Mouse (Mus musculus) embryonic facial prominence, embryonic 13.5 days (tissue): ENCODE results near the gene Abhd5. TPM values are rescaled to one million over a fixed set of nuclear protein-coding genes. Genes with fewer than 3 reads are reported as not detected.

ENCODE experiments used
- ATAC-seq: fragments of 200-750 bp; cut with Nextera tagmentation; 2 replicates; pipeline ENCODE4 v1.8.0; 2017; ENCODE audit warnings: low read depth; ENCODE audit not compliant: insufficient number of reproducible peaks, insufficient read depth, low FRiP score, low TSS enrichment
- H3K27ac ChIP-seq: fragments of 300-500 bp; sonication (generic); 2 replicates; pipeline ENCODE4 v1.5.1; 2015; ENCODE audit warnings: moderate library complexity, mild to moderate bottlenecking, inconsistent platforms
- H3K27me3 ChIP-seq: fragments of 300-500 bp; sonication (generic); 2 replicates; pipeline ENCODE4 v1.6.1; 2015; ENCODE audit warnings: mild to moderate bottlenecking, inconsistent platforms
- H3K36me3 ChIP-seq: fragments of 300-500 bp; sonication (generic); 2 replicates; pipeline ENCODE4 v1.6.1; 2015; ENCODE audit warnings: mild to moderate bottlenecking, inconsistent platforms
- H3K4me1 ChIP-seq: fragments of 300-500 bp; sonication (generic); 2 replicates; pipeline ENCODE4 v1.6.1; 2015; ENCODE audit warnings: inconsistent platforms
- H3K4me2 ChIP-seq: fragments of 300-500 bp; sonication (generic); 2 replicates; pipeline ENCODE4 v1.6.1; 2015; ENCODE audit warnings: moderate library complexity, mild to moderate bottlenecking, inconsistent platforms
- H3K4me3 ChIP-seq: fragments of 300-500 bp; sonication (generic); 2 replicates; pipeline ENCODE4 v1.5.1; 2015; ENCODE audit warnings: mild to moderate bottlenecking, inconsistent platforms
- H3K9ac ChIP-seq: fragments of 300-500 bp; sonication (generic); 2 replicates; pipeline ENCODE4 v1.6.1; 2015; ENCODE audit warnings: mild to moderate bottlenecking, inconsistent platforms
- H3K9me3 ChIP-seq: fragments of 300-500 bp; sonication (generic); 2 replicates; pipeline ENCODE4 v1.6.1; 2016; ENCODE audit warnings: inconsistent platforms
- WGBS: fragments of 180-500 bp; shearing (Covaris S2); methylation state at CpG from one replicate; pipeline ENCODE4 v1.1.7; 2015; ENCODE audit warnings: mixed read lengths; 5-methylcytosine and 5-hydroxymethylcytosine counted together
- polyA plus RNA-seq: library from polyadenylated mRNA; unstranded; fragments of >200 nt; fragmentation: Nextera tagmentation; extraction: Ambion mirVana; gene quantifications from 2 replicates; pipeline ENCODE4 v1.2.1, GENCODE M21; 2015

The Abhd5 gene
- polyA plus RNA-seq, 1 experiment from 2014 or later: 33.4 TPM

DNA sequence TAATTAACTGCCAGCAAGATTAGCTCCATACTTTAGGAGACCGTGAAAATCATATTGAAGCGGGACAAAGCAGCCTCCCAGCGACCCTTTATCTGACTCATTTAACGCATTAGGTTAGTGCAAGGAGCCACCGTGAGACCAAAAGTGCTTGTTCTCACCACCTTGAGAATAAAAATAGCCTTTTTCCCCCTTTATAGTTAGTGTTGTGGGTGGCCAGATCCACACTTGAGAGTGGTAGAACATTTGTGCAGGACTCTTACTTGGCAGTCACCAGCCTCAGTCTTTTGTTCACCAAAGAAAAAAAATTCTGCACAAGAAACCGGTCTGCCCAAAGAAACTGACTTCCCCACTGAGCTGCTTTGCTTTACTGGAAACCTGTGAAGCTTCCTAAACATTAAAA, 29.6 kb downstream of the Abhd5 start:
- no peak overlapping the region for H3K27ac ChIP-seq
- no peak overlapping the region for H3K4me2 ChIP-seq
- no peaks in the 10 kb centered on the region for H3K9me3 ChIP-seq
- H3K9ac ChIP-seq: no peak overlapping the region
- H3K4me1 ChIP-seq: no peaks in the 10 kb centered on the region
- no peak for ATAC-seq
- no peak overlapping the region for H3K4me3 ChIP-seq
- 77% methylated on average over 6 of the region's 6 CpGs for WGBS
- no peaks in the 10 kb centered on the region for H3K27me3 ChIP-seq
- peaks cover 30% of the 10 kb centered on the region for H3K36me3 ChIP-seq

DNA sequence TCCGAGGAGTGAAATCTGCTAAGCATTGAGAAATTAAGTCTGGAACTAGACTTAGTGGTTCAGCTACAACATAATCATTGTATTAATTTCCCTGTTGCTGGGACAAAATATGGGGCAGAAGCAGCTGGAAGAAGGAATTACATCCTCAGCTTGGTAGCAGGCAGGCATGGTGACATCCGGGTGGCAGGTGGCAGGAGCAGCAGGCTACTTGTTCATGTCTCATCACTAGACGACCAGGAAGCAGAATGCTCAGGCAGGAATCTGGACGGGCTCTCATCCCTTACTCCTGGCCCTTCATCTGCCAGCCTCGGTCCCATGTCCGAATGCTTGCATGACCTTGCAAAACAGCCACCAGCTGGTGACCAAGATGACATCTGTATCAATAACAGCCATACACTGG, 30.6 kb downstream of the Abhd5 start:
- 87% methylated on average over 6 of the region's 6 CpGs for WGBS
- Histone ChIP-seq H3K27me3 (no peaks in the 10 kb centered on the region), H3K4me1 (no peaks in the 10 kb centered on the region), H3K9ac (no peak overlapping the region), H3K36me3 (peaks cover 30% of the 10 kb centered on the region), H3K27ac (no peak overlapping the region), H3K9me3 (no peaks in the 10 kb centered on the region), H3K4me3 (no peak overlapping the region), H3K4me2 (no peak overlapping the region)
- no peak for ATAC-seq

DNA sequence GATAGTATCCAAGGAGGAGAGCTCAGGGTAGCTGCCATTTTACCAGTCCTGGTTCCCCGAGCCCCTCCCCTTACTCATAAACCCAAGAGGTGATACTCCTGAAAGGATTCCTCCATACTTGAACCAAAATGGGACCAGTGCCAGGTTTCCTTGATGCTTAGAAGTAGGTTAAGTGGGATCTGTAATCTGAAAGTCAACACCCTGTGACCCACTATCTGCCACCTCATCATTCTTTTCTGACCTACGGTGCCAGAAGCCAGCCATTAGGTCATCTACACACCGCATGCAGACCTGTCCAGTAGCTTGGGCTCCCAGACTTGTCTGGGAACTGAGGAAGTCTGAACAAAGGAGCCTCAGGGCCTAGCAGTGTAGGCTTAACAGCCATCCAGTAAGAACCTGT, 34.6 kb downstream of the Abhd5 start:
- Histone ChIP-seq H3K4me3 (no peak overlapping the region), H3K9me3 (no peaks in the 10 kb centered on the region), H3K27me3 (no peaks in the 10 kb centered on the region), H3K36me3 (peaks cover 16% of the 10 kb centered on the region), H3K4me2 (no peak overlapping the region), H3K27ac (no peak overlapping the region), H3K4me1 (no peaks in the 10 kb centered on the region), H3K9ac (no peak overlapping the region)
- WGBS: 86% methylated on average over 3 of the region's 3 CpGs
- no peak for ATAC-seq

DNA sequence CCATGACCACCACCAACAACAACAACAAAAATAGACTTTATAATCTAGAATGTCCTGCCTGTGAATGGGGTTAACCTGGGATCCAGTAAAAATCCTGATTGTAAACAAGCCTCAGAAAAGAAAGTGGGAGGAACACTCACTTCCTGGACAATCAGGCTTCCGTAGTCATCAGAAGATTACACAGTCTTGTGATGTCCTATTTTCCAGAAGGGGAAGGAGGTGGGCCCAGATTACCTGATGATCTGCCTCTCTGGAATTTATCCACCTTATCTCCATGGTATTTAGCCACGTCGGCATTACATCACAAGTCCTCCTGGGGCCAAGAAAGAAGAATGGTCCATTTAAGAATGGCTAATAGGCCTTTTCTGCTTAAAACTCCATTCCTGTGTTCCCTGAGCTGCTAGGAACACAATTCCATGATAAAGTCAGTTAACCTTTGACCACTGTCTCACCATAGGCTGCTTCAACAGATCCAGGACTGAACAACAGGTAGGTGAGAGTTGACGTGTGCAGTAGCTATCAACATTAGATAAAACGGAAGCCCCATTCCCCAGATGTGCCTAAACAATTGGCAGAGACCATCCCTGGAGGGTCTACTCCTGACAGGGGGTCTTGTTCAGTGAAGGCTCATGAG, 38.0 kb downstream of the Abhd5 start:
- Histone ChIP-seq H3K27me3 (no peaks in the 10 kb centered on the region), H3K27ac (no peak overlapping the region), H3K36me3 (no peaks in the 10 kb centered on the region), H3K9me3 (no peaks in the 10 kb centered on the region), H3K4me3 (no peak overlapping the region), H3K4me2 (no peak overlapping the region), H3K4me1 (no peaks in the 10 kb centered on the region), H3K9ac (no peak overlapping the region)
- WGBS: 85% methylated on average over 5 of the region's 5 CpGs
- ATAC-seq: no peak

DNA sequence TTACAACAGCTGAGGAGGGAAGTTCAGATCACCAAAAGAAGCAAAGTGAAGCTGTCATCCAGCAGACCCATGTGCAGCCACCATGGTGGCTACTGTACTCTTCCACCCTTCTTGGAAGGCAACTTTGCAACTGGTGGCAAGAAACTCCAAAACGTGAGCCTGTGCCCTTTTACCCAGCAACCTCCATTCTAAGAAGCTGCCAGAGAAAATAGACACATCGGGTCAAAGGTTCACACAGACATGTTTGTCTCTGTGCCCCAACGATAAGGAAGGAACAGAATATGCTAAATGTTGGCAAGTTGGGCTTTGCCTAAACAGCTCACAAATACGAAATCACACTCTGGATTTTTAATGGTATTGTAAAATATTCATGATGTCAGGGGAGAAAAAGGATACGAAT, 44.4 kb downstream of the Abhd5 start:
- 74% methylated on average over 5 of the region's 5 CpGs for WGBS
- Histone ChIP-seq H3K9ac (no peak overlapping the region), H3K27me3 (no peaks in the 10 kb centered on the region)

DNA sequence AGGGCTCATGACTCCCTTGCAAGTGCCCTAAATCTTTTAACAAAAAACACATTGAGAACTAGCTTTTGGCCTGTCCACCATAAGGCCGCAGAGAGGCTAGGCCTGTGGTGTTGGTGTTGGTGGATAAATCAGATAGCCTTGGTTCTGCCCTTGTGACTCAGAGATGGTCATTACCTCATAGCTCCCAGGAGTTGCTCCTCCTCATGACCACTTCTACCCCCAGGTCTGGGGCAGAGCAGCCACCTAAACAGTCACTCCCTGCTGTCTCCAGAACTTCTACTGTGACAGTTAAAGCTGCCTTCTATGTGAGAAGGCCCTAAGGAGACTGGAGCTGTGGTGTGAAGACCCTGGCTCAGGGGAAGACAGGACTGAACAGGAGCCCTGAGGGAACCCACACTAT, 45.7 kb downstream of the Abhd5 start:
- no peaks in the 10 kb centered on the region for H3K27me3 ChIP-seq
- no peak overlapping the region for H3K4me3 ChIP-seq
- H3K4me2 ChIP-seq: no peak overlapping the region
- 83% methylated on average over 1 of the region's 1 CpGs for WGBS
- no peak overlapping the region for H3K27ac ChIP-seq
- no peak for ATAC-seq
- H3K4me1 ChIP-seq: no peaks in the 10 kb centered on the region
- H3K9ac ChIP-seq: no peak overlapping the region
- no peaks in the 10 kb centered on the region for H3K36me3 ChIP-seq
- H3K9me3 ChIP-seq: no peaks in the 10 kb centered on the region

More for the DNA sequence above, 44.4 kb downstream of the Abhd5 start:
- Histone ChIP-seq H3K4me2 (no peak overlapping the region), H3K27ac (no peak overlapping the region), H3K4me1 (no peaks in the 10 kb centered on the region), H3K9me3 (no peaks in the 10 kb centered on the region), H3K4me3 (no peak overlapping the region), H3K36me3 (no peaks in the 10 kb centered on the region)
- ATAC-seq: no peak

DNA sequence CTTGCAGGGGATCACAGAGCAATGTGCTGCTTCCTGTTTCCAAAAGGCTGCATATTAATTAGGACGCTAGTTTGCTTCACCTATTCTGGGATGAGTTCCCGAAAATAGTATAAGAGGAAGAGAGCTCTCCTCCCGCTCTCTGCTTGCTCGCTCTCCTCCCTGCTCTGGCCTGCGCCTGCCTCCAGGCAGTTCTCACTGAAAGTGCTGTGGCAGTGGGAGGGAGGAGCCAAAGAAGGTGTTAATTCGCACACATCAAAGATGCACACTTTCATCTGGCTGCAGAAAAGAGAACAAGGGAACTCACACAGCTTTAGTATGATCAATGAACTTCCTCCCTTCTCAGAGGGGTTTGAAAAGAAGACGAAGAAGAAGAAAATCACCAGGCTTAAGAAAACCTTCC, 47.3 kb downstream of the Abhd5 start:
- Histone ChIP-seq H3K4me3 (no peak overlapping the region), H3K27me3 (no peaks in the 10 kb centered on the region), H3K4me1 (no peaks in the 10 kb centered on the region), H3K4me2 (no peak overlapping the region), H3K27ac (no peak overlapping the region), H3K36me3 (no peaks in the 10 kb centered on the region), H3K9ac (no peak overlapping the region), H3K9me3 (no peaks in the 10 kb centered on the region)
- ATAC-seq: no peak
- WGBS: 40% methylated on average over 7 of the region's 7 CpGs

DNA sequence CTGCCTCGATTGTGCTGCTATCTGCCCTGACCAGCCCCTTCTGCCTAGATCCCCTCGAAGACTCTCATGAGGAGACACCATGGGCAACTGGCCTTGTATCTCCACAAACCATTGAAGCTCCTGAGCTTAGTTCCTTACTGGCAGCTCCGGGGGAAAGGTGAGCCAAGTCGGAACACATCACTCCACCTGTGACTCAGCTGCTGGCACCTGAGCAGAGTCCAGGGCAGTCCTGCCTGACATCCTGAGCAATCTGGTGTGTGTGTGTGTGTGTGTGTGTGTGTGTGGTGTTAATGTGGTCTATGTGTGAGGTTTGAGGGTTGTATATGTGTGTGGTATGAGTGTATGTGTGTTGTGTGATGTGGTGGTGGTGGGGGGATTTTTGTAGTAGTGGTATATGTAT, 49.8 kb downstream of the Abhd5 start:
- no peak for ATAC-seq
- Histone ChIP-seq H3K4me3 (no peak overlapping the region), H3K36me3 (no peaks in the 10 kb centered on the region), H3K4me1 (no peaks in the 10 kb centered on the region), H3K27ac (no peak overlapping the region), H3K27me3 (no peaks in the 10 kb centered on the region), H3K9me3 (no peaks in the 10 kb centered on the region), H3K4me2 (no peak overlapping the region), H3K9ac (no peak overlapping the region)
- WGBS: 78% methylated on average over 4 of the region's 4 CpGs

DNA sequence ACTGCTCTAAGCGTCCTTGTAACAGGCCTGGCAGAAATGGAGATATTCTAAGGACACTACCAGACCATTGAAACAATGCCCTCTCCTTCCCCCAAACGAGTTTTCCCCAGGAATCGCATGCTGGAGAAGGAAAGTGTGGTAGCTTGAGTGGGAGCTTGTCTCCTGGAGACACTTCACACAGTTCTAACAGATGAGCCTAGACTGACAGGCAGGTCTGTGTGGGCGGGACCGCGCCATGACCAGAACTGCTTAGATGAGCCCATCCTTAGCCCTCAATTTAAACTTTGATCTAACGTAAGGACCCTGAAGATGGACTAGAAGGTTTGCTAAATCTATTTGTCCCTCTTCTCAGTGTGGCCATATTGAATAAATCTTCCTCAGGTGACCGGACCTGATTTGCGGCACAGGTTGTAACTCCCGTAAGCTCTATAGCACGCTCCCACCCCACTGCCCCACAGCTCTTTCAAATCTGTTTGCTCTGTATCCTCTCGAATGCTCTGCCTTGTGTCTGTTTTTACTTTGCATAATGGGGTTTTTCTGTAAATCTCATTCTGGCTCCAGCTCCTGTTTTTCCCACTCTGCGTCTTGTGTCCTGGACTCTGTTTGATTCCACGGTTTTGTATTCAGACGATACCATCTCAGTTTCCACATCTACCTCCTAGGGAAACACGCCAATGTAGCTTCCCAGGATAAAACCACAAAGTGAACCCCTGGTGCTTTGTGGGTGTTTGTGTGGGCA, 59.2 kb downstream of the Abhd5 start:
- H3K4me1 ChIP-seq: no peaks in the 10 kb centered on the region
- 81% methylated on average over 16 of the region's 16 CpGs for WGBS
- H3K9me3 ChIP-seq: no peaks in the 10 kb centered on the region
- no peak overlapping the region for H3K4me3 ChIP-seq
- H3K27ac ChIP-seq: no peak overlapping the region
- H3K27me3 ChIP-seq: no peaks in the 10 kb centered on the region
- ATAC-seq: no peak
- H3K9ac ChIP-seq: no peak overlapping the region
- no peaks in the 10 kb centered on the region for H3K36me3 ChIP-seq
- no peak overlapping the region for H3K4me2 ChIP-seq

DNA sequence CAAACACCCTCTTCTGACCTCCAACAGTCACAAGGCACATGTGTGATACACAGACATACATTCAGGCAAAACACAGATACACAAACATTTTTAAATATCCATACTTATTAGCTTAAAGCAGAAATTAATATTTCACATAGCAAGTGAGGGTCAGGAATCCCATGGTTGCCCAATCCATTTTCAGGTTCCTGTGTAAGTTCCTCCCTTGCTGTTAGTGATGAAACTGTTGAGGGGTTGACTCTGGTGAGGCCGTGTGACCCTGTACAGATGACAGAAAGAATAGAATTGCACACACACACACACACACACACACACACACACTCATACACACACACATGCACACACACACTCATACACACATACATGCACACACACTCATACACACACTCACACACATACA, 63.2 kb downstream of the Abhd5 start:
- no peak for ATAC-seq
- H3K4me3 ChIP-seq: no peak overlapping the region

DNA sequence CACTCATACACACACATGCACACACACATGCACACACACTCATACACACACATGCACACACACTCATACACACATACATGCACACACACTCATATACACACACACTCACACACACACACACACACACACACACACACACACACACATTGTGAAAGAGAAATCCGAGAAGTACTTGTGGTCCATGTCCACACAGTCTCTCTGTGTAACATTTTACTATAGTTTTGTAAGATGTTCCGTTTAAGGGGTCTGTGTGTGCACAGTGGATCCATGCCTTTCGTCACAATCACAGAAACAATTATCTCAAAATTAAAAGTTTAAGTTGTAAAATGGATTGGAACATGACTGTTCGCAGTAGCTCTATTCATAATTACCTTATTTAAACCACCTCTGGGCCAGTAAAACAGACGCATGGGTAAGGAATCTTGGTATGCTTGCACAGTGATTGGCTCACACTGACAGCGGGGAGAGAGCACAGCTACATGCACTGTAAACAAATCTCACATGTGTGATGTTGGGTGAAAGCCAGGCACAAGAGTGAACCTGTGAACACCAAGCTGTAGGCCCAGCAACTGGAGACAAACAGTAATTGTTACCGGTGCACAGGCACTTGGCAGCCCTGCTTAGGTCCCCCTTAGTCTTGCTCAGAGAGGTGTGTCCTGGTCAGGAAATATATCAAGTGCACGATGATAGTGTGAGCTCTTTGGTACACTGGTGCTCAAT, 63.8 kb downstream of the Abhd5 start:
- Histone ChIP-seq H3K9me3 (no peaks in the 10 kb centered on the region), H3K4me1 (no peaks in the 10 kb centered on the region), H3K27me3 (no peaks in the 10 kb centered on the region), H3K4me2 (no peak overlapping the region), H3K4me3 (no peak overlapping the region), H3K36me3 (no peaks in the 10 kb centered on the region), H3K9ac (no peak overlapping the region), H3K27ac (no peak overlapping the region)
- no peak for ATAC-seq
- whole genome bisulfite sequencing: 75% methylated on average over 8 of the region's 8 CpGs

More for the DNA sequence above, 63.2 kb downstream of the Abhd5 start:
- H3K36me3 ChIP-seq: no peaks in the 10 kb centered on the region
- no peaks in the 10 kb centered on the region for H3K9me3 ChIP-seq
- no peaks in the 10 kb centered on the region for H3K4me1 ChIP-seq
- no peak overlapping the region for H3K4me2 ChIP-seq
- no peaks in the 10 kb centered on the region for H3K27me3 ChIP-seq
- no peak overlapping the region for H3K27ac ChIP-seq
- no peak overlapping the region for H3K9ac ChIP-seq
- 94% methylated on average over 1 of the region's 1 CpGs for WGBS

DNA sequence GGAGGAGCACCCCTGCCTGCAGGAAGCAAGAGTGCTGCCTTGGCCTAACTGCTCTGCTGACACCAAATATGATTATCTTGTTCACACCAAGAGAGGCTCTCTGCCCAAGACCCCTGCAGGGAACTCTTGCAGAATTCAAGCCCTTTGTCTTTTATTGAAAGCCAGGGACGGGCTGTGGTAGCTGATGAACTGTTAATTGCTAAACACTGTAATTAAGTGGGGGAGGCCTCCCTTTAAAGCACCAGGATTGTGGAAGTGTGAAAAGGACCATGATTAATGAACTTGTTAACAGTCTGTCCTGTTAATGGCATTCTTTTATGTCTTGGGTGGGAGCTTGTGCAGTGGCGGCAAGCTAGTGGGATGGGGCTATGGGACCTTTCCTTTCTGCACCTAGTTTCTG, 65.2 kb downstream of the Abhd5 start:
- Histone ChIP-seq H3K9ac (no peak overlapping the region), H3K4me2 (no peak overlapping the region), H3K27me3 (no peaks in the 10 kb centered on the region), H3K9me3 (no peaks in the 10 kb centered on the region), H3K4me3 (no peak overlapping the region), H3K27ac (no peak overlapping the region), H3K4me1 (no peaks in the 10 kb centered on the region), H3K36me3 (no peaks in the 10 kb centered on the region)
- 58% methylated on average over 2 of the region's 2 CpGs for WGBS
- no peak for ATAC-seq
